Mouse (Mus musculus) intestine, postnatal 0 days (tissue): Measurements from ENCODE around the gene Nhej1. TPM values are rescaled to one million over a fixed set of nuclear protein-coding genes. Genes with fewer than 3 reads are reported as not detected.

Experiments used
- ATAC-seq: fragments of 200-750 bp; cut with Nextera tagmentation; 2 replicates; pipeline ENCODE4 v1.8.0; 2017; ENCODE audit warnings: mild to moderate bottlenecking, moderate TSS enrichment, moderate library complexity
- H3K27ac ChIP-seq: fragments of 300-500 bp; sonication (generic); 2 replicates; pipeline ENCODE4 v1.5.1; 2014; ENCODE audit warnings: mild to moderate bottlenecking, low read depth, low read length, moderate library complexity
- H3K27me3 ChIP-seq: fragments of 300-500 bp; sonication (generic); replicated peaks from 2 replicates; pipeline ENCODE4 v1.6.1; 2014; ENCODE audit warnings: low read length, mixed read lengths; ENCODE audit not compliant: control insufficient read depth, insufficient read depth
- H3K36me3 ChIP-seq: fragments of 300-500 bp; sonication (generic); 2 replicates; pipeline ENCODE4 v1.6.1; 2014; ENCODE audit warnings: mild to moderate bottlenecking, moderate library complexity; ENCODE audit not compliant: control insufficient read depth, insufficient read depth
- H3K4me1 ChIP-seq: fragments of 300-500 bp; sonication (generic); replicated peaks from 2 replicates; pipeline ENCODE4 v1.6.1; 2014; ENCODE audit warnings: antibody characterized with exemption, low read length, mixed read lengths; ENCODE audit not compliant: control insufficient read depth, insufficient read depth
- H3K4me2 ChIP-seq: fragments of 300-500 bp; sonication (generic); replicated peaks from 2 replicates; pipeline ENCODE4 v1.6.1; 2014; ENCODE audit warnings: low read depth, mild to moderate bottlenecking, moderate library complexity
- H3K4me3 ChIP-seq: fragments of 300-500 bp; sonication (generic); 2 replicates; pipeline ENCODE4 v1.5.1; 2014; ENCODE audit warnings: low read depth, low read length
- H3K9ac ChIP-seq: fragments of 300-500 bp; sonication (generic); 2 replicates; pipeline ENCODE4 v1.6.1; 2014; ENCODE audit warnings: mild to moderate bottlenecking, low read depth, low read length
- H3K9me3 ChIP-seq: fragments of 300-500 bp; sonication (generic); 2 replicates; pipeline ENCODE4 v1.6.1; 2016; ENCODE audit warnings: mixed run types; ENCODE audit not compliant: control insufficient read depth
- CTCF ChIP-seq: sonication (generic); IDR thresholded peaks from 2 replicates; pipeline ENCODE4 v1.5.1; 2016; ENCODE audit warnings: low read depth, mild to moderate bottlenecking, control low read depth, antibody characterized with exemption, moderate library complexity
- WGBS: fragments of 180-500 bp; shearing (Covaris S2); extraction: QIAGEN DNeasy Blood & Tissue Kit; methylation state at CpG from one replicate; pipeline ENCODE4 v1.1.7; 2014; 5-methylcytosine and 5-hydroxymethylcytosine counted together
- polyA plus RNA-seq: library from polyadenylated mRNA; unstranded; fragments of >200 nt; fragmentation: Nextera tagmentation; extraction: Ambion mirVana; gene quantifications from 2 replicates; pipeline ENCODE4 v1.2.1, GENCODE M21; 2015

Gene Nhej1
- polyA plus RNA-seq, 1 experiment from 2014 or later = 5.0 TPM

- Histone ChIP-seq H3K9me3 (no peaks in the 10 kb centered on the region), H3K27ac (no peak overlapping the region), H3K9ac (no peak overlapping the region), H3K27me3 (no peaks in the 10 kb centered on the region), H3K4me2 (no peak overlapping the region), H3K36me3 (no peaks in the 10 kb centered on the region), H3K4me1 (no peaks in the 10 kb centered on the region), H3K4me3 (no peak overlapping the region)
- no peak for ATAC-seq
- no peak for TF ChIP-seq CTCF
Measured at GRCm38 (mm10) chr1:75158990-75159389, 34.0 kb upstream of the Nhej1 start.

DNA sequence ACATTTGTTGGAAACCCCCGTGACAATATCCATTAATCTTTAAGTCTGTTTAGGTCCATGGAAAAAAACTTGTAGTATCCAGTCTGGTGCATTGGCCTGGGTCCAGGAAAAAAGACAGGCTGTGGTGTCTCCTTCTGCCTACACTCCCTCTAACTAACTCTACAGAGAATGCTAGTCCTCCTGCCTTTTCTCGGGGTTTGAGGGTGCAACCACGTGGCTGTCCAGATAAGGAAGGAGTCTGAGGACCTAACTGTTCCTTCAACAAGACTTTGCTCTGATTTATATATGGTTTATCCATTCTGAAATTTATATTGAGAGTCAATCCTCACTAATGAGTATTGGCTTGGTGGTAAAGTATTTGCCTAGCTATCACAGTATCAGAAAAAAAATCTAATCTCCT, 30.8 kb upstream of the Nhej1 start:
- no peaks in the 10 kb centered on the region for H3K4me1 ChIP-seq
- no peaks in the 10 kb centered on the region for H3K9me3 ChIP-seq
- H3K9ac ChIP-seq = no peak overlapping the region
- 46% methylated on average over 3 of the region's 3 CpGs for WGBS
- H3K4me3 ChIP-seq = no peak overlapping the region
- no peaks in the 10 kb centered on the region for H3K27me3 ChIP-seq
- H3K36me3 ChIP-seq = no peaks in the 10 kb centered on the region
- no peak for TF ChIP-seq CTCF
- no peak overlapping the region for H3K27ac ChIP-seq
- ATAC-seq = no peak
- H3K4me2 ChIP-seq = no peak overlapping the region

DNA sequence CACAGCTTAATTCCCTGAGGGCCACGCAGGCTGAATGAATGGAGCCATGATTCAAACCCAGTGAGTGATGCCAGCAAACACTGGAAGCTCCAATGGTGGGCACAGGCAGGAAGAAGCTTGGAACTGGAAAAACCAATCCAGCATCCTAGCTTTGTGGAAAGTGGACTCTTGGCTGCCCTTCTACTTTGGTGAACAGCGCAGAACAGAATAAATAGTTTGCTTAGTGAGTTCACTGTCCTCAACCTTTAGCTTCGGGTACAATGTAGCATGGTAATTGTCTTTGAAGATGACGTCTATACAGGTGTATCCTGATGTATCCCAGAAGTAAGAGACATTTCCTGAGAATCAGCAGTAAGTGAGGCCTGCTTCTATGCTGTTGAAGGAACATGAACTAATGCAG, 23.7 kb upstream of the Nhej1 start:
- peaks cover 47% of the 10 kb centered on the region for H3K36me3 ChIP-seq
- no peak for TF ChIP-seq CTCF
- H3K4me3 ChIP-seq = no peak overlapping the region
- 88% methylated on average over 4 of the region's 4 CpGs for WGBS
- H3K9me3 ChIP-seq = no peaks in the 10 kb centered on the region
- no peak overlapping the region for H3K27ac ChIP-seq
- H3K4me1 ChIP-seq = no peaks in the 10 kb centered on the region
- H3K27me3 ChIP-seq = no peaks in the 10 kb centered on the region
- no peak overlapping the region for H3K9ac ChIP-seq
- ATAC-seq = no peak
- H3K4me2 ChIP-seq = no peak overlapping the region

DNA sequence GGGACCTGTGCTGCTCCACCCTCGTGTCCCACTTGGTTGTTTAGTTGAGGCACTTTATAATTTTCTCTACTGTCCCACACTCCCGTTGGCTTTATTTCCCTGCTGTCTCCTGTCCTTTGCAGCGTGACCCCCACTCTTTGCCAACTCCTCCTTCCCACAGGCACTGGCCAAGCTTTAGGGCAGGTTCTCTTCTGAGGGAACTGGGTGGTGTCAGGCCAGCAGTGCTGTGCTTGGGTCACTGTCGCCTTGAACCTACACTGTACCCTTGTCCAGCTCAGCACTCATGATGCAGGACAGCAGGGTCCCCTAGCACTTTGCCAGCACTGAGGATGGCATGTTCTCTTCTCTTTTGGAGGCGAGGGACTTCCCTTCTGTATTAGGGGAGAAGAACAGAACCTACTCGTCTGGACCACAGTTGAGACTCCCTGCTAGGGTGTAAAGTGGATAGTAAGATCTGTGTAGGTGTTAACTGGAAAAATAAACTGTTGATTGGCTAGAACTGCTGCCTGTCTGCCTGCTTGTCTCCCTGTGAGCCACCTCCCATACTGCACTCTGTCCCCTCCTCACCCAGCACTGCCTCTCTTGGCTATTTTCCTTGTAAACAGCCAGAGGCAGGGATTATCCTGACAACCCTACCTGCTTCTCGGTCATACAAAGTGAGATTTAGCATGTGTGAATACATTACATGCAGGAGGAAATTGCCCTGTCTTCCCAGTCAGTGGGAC, 22.6 kb upstream of the Nhej1 start:
- no peak for ATAC-seq
- peaks cover 47% of the 10 kb centered on the region for H3K36me3 ChIP-seq
- H3K27ac ChIP-seq = no peak overlapping the region
- no peak overlapping the region for H3K4me3 ChIP-seq
- H3K9ac ChIP-seq = no peak overlapping the region
- no peak for TF ChIP-seq CTCF
- no peaks in the 10 kb centered on the region for H3K4me1 ChIP-seq
- no peaks in the 10 kb centered on the region for H3K27me3 ChIP-seq
- H3K4me2 ChIP-seq = no peak overlapping the region
- H3K9me3 ChIP-seq = no peaks in the 10 kb centered on the region
- WGBS = 80% methylated on average over 7 of the region's 7 CpGs

DNA sequence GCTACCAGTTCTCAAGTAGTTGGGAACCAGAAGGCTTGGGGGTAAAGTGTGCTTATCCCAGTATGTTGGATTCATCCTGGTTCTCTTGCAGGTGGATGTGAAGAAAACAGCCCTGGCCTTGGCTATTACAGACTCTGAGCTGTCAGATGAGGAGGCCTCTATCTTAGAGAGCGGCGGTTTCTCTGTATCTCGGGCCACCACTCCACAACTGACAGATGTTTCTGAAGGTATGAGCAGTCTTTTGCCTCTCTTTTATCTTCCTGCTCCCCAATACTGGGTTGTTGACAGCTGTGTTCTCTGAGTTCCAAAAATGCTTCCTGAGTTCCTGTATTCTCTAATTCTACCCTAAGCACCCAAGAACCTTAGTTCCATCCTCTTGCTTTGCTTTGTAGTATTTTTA, 20.6 kb upstream of the Nhej1 start:
- WGBS = 98% methylated on average over 3 of the region's 3 CpGs
- no peak for TF ChIP-seq CTCF
- Histone ChIP-seq H3K4me2 (no peak overlapping the region), H3K9me3 (no peaks in the 10 kb centered on the region), H3K9ac (no peak overlapping the region), H3K36me3 (peaks cover 47% of the 10 kb centered on the region), H3K27ac (no peak overlapping the region), H3K27me3 (no peaks in the 10 kb centered on the region), H3K4me1 (no peaks in the 10 kb centered on the region), H3K4me3 (no peak overlapping the region)
- ATAC-seq = no peak

- peak; percentile 84 for ATAC-seq
Measured at GRCm38 (mm10) chr1:75142301-75143261, 17.6 kb upstream of the Nhej1 start, which contains the start of the genes Cnppd1 and Retreg2. TSS of gene Cnppd1 (minus strand) at chr1:75142711. TSS of gene Retreg2 (plus strand) at chr1:75142778.

More at GRCm38 (mm10) chr1:75142301-75143261, 17.6 kb upstream of the Nhej1 start, which contains the start of the genes Cnppd1 and Retreg2:
- Histone ChIP-seq H3K27me3 (no peaks in the 10 kb centered on the region), H3K27ac (peak within 1 kb of the TSS; percentile 96), H3K9ac (peak within 1 kb of the TSS; percentile 76), H3K4me2 (peak within 1 kb of the TSS; percentile 88), H3K36me3 (peaks cover 49% of the 10 kb centered on the region), H3K4me3 (peak within 1 kb of the TSS; percentile 72), H3K4me1 (no peaks in the 10 kb centered on the region), H3K9me3 (no peaks in the 10 kb centered on the region)
- WGBS = under 1% methylated on average over 82 of the region's 91 CpGs
- TF ChIP-seq CTCF = peak; percentile 82
